Mouse (Mus musculus) subcutaneous adipose tissue, adult 2 months (tissue): ENCODE results near the gene Prss2. TPM values are rescaled to one million over a fixed set of nuclear protein-coding genes. Genes with fewer than 3 reads are reported as not detected.

ENCODE experiments used
- polyA plus RNA-seq: library from polyadenylated mRNA; depleted of rRNA; stranded (reverse); fragments of >200 nt; gene quantifications from 2 replicates; pipeline ENCODE4 v1.2.3, GENCODE M21; 2012; ENCODE audit warnings: low replicate concordance; rRNA removed

The Prss2 gene
- polyA plus RNA-seq, result 0.47 and 1.3 TPM in 2 replicates

GRCm38 (mm10) chr6:41521487-41521886, at the start of gene Prss2:
TSS of gene Prss2 (plus strand) at chr6:41521787.

Other genes starting within 250 kb of the Prss2 start
- 0.40 and 1.3 TPM in 2 replicates for gene Try4, start 219.5 kb upstream of the Prss2 start, polyA plus RNA-seq
- 0.40 and 0.60 TPM in 2 replicates for gene Try5, start 204.9 kb upstream of the Prss2 start, polyA plus RNA-seq
- gene Try10, start 167.7 kb upstream of the Prss2 start, polyA plus RNA-seq, result not detected in 2 replicates
- gene Prss3, start 144.1 kb upstream of the Prss2 start, polyA plus RNA-seq, result not detected in 2 replicates
- gene Gm5771, start 129.4 kb upstream of the Prss2 start, polyA plus RNA-seq, result not detected in 2 replicates
- gene Gm10334, start 75.6 kb upstream of the Prss2 start, polyA plus RNA-seq, result not detected in 2 replicates
- gene Prss1, start 62.9 kb upstream of the Prss2 start, polyA plus RNA-seq, result not detected in 2 replicates
- 17.4 and 19.3 TPM in 2 replicates for gene Ephb6, start 83.7 kb downstream of the Prss2 start, polyA plus RNA-seq
- gene Trpv6, start 114.6 kb downstream of the Prss2 start, polyA plus RNA-seq, result 0.07 and 6.4 TPM in 2 replicates
- gene Trpv5, start 159.0 kb downstream of the Prss2 start, polyA plus RNA-seq, result not detected in 2 replicates
- not detected in 2 replicates for gene Llcfc1, start 162.6 kb downstream of the Prss2 start, polyA plus RNA-seq
- gene Kel, start 182.6 kb downstream of the Prss2 start, polyA plus RNA-seq, result not detected in 2 replicates